Mouse (Mus musculus): ENCODE measurements around the gene Gtf3c2.

GRCm38 (mm10) chr5:31190201-31190600, 10.3 kb upstream of the Gtf3c2 start:
- TF ChIP-seq CTCF (IDR thresholded peaks at IDR 0.05; ENCODE audit: control insufficient read depth, insufficient read depth, insufficient read length) (no peak), MYOG (IDR thresholded peaks at IDR 0.05; ENCODE audit: control insufficient read depth, extremely low read depth, insufficient read length) (no peak)
